Mouse (Mus musculus): Measurements from ENCODE around the gene Mrpl34.

The Mrpl34 gene

DNA sequence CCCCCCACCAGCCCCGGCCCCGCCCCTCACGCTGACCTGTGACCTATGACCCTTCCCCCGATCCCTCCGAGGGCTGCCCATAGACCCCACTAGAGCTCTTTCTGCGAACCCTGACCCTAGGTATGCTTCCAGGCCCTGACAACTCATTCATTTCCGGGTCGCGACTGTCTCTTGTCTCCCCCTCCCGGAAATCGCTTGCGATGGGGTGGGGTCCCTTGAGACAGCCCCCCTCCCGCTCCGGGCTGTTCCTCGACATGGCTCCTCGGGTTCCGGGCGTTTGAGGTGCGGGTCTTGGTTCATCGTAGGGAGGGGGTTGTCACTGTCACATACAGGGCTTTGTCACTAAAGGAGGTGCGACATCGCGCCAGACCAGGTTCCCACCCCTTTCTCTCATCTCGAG, 4.7 kb downstream of the Mrpl34 start:
- DNase-seq: peak; percentile 62

DNA sequence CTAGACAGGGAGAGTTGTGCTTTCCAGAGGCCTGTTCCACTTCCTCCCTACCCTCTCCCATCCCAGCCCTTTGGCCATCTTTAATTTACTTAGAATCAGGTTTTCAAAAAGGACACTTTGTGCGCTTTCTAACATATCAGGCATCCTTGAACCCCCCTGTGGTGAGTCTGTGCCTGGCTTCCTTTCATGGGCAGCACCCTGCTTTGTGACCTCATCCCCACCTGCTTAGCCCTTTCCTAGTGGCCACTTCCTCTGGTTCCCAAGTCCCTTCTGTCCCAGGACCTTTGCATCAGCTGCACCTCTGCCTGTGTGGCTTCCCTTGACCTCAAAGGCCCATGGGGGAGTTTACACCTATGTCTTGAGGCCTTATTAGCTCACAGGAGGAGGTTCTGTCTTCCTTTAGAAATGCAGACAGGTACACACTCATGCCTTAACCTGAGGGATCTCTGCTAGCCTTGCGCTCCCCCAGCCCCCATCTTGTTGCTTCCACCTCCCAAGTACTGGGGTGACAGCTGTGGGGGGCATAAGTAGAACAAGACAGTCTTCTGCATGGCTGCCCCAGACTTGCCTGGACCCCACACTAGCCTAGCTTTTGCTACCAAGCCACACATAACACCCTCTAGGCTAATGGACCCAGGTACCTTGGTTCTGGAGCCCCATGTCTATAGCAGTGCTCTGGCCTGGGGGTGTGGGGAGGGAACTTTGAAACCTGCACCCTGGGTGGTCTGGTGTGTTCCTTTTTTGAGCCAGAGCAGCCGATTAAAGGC, 5.6 kb downstream of the Mrpl34 start:
- DNase-seq: peak; percentile 47

DNA sequence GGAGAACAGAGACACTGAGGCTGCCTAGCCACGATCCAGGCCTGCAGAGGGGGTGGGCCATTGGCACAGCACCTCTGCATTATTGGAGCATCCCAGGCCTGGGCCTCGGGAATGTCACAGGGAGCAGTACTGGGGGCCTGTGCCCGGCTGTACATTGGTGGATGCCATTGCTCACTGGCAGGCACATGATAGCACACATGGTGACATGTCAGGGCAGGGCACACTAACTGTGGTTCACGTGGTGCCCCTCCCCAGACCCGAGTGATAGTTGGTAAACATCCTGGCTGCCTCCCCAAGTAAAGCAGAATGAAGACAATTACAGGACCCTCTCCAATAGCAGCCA, 6.1 kb downstream of the Mrpl34 start:
- peak; percentile 23 for DNase-seq

DNA sequence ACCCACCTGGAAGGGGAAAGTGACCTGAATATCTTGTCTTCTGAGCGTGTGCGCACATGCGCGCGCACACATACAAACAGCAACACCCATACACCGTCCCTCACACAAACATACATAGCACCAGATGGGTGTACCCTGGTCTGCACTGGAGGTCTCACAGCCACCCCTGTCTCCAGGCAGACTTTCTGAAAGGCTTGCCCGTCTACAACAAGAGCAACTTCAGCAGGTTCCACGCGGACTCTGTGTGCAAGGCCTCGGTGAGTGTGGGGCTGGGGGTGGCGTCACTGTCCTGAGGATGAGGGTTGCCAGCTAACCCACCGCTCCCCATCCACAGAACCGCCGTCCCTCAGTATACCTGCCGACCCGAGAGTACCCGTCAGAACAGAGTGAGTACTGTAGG, 7.1 kb downstream of the Mrpl34 start:
- peak; percentile 16 for DNase-seq

DNA sequence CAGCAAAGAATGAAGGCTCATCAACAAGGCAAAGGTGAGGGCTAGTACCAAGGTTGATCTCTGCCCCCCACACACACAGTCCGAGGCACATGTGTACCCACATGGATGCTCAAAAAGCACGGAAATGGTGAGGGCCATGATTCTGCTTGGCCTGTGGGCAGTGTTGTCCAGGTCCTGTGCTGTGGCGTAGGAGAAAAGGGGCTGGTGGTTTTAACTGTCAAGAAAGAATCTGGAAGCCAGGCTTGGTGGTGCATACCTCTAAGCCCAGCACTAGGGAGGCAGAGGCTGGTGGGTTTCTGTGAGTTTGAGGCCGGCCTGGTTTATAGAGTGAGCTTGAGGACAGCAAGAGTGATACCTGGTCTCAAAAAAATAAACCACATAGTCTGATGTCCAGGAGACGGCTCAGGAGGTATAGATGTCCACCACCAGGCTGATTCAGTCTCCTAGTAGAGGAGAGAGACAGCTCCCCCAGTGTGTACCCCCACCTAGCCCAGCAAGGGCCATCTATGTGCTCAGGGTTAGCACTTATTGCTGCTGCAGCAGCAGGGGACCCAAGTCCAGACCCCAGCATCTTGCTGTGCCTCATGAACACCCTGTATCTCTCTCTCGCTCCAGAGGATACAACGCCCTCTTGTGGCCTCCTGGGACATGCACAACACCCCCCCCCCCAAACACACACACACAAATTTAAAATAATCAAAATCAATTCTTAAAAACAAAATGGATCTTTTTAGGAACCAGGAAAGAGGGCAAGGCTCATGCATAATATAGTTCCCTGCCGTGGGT, 8.0 kb downstream of the Mrpl34 start:
- peak; percentile 13 for DNase-seq

DNA sequence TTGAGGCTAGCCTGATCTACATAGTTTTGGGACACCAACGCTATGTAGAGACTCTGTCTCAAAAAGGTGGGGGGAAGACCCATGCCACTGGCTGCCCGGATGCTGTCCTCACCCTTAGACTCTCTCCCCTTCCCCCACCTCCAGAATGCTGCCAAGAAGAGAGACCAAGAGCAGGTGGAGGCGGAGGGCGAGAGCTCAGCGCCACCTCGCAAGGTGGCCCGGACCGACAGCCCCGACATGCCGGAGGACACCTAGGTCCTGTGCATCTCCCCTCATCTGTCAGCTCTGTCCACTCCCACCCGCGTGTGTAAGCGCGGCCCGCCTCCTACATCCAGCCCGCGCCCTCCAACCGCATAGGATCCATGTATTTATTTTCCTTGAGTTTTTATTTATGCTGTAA, 9.6 kb downstream of the Mrpl34 start:
- DNase-seq: no peak

DNA sequence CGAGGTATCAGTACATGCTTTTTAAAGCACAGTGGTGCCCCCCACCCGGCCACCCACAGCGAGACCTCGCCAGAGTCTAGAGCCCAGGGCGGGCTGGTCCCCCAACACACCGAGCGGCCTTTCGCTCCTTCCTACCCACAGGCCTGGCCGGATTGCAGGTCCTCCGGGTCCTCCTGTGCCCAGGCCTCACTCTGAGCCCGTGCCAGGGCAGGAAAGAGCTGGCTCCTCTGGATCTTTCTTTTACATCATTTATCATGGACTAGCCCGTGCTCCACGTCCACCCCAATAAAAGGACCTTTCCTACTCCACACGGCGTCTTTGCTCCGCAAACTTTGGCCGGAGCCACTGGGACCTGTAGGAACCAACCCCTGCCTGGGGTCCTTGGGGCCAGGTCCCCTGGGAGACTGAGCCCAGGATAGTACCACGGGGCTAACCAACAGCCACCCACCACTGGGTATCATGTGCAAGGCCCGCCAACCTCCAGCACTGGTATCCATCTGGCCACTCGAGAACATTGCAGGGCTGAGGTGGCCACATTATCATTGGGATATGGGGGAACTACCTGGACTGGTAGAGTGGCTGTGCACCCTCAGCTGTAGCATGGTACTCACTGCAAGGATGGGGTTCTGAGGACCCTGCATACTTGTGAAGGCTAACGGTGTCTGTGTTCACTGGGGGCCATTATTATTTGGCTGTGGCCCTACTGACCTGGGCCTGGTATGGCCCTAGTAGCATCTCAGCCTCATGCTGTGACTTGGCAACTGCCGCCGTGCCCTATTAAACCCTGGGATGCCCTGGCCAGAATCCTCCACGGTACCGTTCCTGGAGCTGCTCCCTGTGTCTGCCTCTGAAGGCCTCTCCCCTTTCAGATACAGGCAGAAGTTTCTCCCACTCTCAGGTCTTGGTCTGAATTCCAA, 10.3 kb downstream of the Mrpl34 start:
- no peak for DNase-seq

DNA sequence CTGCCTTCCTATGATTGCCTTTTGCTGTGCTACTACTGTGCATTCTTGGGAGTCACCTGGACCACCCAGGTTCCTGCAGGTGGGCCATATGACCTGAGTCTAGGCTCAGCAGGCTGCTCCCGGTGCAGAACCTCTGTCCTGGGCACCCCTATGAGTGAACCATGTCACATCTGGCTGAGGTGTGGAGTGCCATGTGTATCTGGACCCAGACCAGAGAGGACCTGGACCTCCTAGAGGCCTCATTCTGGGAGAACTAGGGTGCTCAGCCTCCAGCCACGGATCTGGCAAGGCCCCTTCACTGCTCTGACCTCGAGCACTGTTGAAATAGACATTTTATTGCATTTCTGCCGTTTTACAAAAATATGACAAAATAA, 10.9 kb downstream of the Mrpl34 start:
- DNase-seq: no peak

DNA sequence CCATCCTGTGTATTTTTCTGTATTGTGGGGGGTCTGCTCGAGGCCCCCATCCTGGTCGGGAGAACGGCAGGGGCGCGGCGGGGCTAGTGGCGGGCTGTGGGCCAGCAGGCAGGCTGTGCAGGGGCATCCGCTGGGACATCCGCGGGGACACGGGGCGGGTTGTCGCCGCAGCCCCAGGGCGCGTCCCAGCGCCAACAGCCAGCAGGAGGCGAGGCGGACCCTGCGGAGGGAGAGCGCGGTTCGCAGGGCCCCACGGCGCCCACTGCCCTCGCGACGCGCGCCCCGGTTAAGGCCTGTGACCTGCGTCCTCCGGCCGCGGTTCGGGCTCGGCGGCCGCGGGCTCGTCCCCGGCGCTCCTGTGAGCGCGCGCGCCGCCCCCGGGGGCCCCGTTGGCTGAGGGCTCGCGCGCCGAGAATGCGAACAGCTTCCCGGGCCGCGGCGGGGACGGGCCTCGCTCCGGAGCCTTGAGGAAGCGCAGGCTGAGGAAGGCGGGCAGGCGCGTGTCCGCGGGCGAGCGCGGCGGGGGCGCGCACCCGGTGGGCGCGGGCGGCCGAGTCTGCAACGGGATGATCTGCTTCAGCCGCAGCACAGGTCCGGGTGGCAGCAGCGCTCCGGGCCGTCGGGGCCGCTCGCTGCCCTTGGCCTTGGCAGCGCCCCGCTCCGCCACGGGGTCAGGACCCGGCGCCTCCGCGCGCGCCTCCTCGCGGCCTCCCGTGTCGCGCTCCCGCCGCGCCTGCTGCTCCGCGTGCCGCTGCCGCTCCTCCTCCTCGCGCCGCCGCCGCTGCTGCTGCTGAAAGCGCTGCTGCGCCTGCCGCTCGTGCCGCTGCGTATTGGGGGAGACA, 11.6 kb downstream of the Mrpl34 start:
- DNase-seq: peak; percentile 83

DNA sequence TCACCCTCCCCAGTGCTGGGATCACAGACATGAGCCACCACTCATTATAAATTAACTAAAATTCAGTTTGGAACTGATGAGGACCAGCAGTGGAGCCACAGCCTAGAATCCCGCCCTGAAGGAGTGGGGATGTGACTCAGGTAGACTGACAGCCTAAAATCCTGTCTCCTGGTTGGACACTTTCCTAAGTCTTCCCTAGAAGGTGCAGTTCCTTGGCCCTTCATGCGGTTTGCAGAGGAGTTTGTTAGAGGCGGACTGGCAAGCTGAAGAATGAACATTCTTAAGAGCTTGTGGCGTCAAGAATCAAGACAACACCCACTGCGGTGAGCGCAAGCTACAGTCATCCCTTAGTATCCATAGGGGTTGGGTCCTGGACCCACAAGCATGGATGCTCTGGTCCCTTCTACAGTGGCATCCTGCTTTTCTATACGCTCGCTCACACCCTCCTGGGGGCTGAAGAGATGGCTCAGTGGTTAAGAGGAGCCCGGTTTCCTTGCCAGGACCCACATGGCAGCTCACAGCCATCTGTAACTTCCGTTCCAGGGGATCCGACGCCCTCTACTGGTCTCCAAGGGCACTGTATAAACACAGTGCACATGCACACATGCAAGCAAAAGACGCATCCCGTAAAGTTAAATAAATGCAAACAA, 12.6 kb downstream of the Mrpl34 start:
- no peak for DNase-seq

DNA sequence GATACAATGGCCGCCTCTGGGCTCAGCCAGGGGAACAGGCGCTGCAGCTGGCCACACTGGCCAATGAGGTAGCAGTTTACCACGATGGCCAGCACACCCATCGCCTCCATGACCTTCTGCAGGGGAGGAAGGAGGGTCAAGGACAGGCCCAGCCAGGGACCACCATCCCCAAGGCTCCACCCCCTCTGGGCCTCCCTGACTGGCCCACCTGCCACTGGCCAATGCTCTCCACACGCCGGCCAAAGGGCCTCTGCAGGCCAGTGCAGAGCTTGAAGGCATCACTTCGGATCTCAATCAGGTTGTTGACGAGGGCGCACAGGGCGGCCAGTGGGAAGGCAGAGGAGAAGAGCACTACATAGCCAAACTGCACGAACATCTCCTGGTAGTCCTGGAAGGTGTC, 14.2 kb downstream of the Mrpl34 start:
- no peak for DNase-seq

DNA sequence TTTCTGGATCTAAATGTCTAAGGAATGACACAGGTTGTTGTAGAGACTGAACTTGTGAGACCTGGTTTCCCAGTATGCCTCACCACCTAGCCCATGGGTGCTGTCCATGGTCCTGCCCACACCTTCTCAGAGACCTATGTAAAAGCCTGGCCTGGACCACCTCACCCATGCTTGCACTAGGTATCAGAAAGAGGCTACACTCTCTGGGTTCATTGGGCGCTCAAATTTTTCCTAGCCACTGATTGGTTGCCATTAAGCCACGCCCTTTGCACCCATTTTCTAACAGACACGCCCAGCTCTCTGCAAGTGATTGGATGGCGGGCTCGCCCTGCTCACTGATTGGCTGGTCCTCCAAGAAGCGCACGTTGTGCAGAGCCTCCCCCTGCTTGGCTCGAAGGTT, 19.2 kb downstream of the Mrpl34 start:
- DNase-seq: no peak

DNA sequence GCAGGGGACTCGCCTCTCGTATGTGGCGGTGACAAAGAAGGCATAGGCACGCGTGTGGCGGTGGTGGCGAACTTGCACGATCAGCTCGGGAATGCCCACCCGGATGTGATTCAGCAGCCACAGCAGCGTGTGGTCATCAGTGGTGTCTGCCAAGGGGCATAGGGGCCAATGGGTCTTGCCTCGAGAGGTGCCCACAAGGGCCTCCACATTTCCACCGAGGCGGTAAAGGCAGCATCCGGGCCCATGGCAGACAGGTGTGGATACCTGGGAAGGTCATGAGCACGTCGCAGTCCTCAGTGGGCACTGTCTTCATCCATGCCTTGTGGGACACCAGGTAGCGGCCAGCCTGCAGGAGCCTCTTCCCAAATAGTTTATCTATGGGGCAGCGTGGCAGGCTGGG, 20.0 kb downstream of the Mrpl34 start:
- no peak for DNase-seq

DNA sequence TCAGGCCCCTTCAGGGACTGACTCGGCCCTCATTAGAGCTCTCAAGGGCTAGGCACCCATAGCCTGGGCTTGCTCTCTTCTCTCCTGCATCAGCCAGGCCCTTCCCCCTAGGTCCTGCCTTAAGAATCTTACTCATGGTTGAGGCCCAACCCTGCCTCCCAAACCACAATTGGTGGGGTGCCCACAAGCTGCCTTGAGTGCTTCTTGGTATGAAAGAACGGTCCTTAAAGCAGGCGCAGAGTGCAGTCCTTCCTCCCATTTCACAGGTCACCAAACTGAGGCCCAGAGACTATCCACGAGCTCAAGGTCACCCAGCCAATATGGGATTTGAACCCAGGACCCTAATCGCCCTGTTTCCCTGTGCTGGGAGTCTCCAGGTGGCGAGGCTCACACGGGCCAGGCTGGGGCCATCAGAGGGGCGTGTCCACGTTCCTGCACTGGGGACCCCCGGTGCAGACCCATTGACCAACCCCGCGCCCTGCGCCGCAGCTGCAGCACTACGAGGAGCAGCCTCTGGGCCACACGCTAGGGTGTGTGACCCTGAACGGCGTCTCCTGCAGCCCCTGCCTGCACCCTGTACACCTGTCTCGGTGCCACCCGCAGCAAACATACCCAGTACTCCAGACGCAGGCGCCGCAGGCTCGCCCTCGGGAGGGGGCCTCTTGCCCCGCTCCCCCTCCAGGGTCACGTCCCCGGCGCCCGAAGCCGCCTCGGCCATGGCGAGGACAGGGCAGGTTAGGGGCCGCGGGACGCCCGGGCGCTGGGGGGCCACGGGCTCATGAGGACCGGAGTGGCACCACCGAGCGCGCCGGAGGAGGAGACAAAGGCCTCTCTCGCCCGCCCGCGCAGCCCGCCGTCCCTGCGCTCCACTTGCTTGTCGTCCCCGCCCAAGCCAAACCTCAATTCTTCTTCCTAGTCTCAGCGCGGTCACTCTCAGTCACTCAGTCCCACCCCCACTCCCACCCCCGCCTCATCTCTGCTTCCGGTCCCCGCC, 20.7 kb downstream of the Mrpl34 start, which contains the start of gene Ano8:
Ano8 (minus strand) TSS at position 822 of the 994 bp plus-strand sequence.
- DNase-seq: peak; percentile 84

DNA sequence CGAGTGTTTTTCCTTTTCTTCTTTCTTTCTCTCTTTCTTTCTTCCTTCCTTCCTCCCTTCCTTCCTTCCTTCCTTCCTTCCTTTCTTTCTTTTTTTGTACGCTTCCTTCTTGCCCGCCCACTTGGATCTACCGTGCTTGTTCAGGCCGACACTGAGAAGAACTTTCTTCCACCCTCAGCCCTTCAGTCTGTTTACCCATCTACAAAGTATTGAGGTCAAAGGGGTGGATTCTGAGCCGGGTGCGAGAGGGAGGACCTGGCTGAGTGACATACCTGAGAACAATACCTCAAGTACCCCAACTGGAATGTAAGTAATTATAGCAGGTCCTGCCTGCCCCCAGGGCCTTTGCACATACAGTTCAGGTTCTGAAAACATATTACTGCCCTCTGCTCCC, 21.4 kb downstream of the Mrpl34 start:
- DNase-seq: no peak

DNA sequence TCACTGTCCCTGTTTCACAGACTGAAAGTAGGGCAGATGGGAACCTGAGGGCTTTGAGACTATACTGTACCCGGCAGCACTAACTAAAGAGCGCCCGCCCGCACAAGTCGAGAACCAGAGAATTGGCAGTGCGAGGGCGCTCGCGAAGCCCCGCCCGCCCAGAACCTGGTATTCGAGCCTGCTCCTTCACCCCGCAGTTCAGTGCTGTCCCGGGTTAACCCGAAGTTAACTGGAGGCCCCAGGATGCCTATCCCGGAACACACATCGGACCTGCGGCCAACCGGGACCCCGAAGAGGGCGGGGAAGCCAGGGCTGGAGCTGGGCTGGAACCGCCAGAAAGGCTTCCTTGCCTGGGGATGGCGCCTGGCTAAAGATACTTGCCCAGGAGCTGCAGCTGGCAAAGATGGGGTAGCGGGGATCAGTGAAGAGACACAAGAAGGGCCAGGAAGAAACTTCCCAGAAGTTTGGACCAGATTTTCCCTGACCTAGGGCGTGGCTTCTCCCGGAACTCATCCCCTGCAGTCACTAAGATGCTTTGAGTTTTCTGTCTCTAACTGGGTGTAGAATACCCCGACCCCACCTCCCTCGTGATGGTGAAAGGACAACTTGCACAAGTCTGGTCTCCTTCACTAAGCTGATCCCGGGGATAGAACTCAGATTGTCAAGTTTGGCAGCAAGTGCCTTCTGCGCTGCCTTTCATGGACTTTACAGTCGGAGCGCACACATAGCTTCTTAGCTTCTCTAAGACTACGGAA, 23.1 kb downstream of the Mrpl34 start, which contains the start of gene Gtpbp3:
Gtpbp3 (plus strand) TSS at position 413 of the 755 bp plus-strand sequence.
- peak; percentile 71 for DNase-seq

DNA sequence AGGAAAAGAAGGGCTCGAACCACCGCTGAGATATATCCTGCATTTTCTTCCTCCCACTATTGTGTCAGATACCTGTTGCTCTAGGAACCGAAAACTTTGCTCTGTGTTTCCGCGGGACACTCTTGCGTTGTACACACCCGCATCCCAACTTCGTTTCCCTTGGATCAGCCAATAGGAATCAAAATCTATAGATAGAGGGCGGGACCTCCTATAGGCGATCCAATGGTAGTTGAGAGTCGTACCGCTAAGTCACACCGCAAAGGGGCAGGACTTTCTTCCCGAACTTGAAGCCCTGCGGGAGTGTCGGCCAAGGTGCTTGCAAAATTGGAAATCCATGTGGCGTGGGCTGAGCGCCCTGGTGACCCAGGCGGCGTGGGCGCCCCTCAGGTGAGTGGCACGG, 23.7 kb downstream of the Mrpl34 start:
- DNase-seq: peak; percentile 86

DNA sequence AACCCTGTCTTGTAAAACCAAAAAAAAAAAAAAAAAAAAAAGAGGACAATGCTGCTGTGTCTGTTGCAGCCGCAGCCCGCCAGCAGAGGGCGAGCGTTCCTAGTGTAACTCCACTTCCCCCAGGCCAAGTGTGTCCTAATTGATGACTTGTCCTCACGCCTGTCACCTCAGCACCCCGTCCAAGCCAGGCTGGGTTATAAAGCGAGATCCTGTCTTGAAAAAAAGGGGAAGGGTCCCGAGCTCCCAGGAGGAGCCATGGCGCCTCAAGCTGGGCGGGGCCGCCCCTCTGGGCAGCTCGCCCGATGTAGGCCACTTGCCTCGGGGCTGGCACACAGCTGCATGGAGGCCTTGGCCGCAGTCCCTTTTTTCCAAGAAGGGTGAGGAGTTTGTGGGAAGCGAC, 30.3 kb downstream of the Mrpl34 start:
- peak; percentile 85 for DNase-seq

DNA sequence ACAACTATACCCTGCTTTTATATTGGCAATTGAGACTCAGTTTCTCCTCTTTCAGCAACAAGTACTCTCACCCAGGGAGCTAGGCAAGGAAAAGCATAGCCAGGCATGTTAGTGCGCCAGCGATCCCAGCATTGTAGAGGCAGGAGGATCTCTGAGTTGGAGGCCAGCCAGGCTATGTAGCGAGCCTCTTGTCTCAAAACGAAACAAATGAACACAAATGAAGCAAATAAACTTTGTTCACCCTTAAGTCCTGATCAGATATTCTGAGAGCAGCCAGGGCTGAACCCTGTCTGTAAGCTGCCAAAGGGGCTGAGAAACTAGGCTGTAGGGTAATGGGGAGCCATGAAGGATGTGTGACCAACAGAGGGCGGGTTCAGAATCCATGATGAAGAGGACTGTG, 31.1 kb downstream of the Mrpl34 start:
- DNase-seq: peak; percentile 35

DNA sequence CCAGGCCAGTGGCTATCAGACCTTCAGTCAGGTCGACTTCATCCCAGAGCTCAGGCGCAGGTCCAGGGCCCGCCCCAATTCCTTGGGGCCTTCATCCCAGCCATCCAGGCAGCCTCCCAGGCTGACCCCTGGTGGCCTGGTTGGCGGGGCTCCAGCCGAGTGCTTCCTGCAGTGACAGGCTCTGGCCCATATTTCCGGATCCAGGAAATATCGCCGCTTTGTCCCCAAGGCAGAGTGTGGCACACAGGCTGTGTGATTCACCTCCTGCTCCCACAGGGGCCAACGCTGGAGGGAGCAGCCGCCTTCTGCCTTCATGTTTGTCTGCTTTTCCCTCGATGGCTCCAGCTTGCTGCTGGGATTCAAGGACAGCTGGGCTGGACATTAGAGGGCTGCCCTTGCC, 31.7 kb downstream of the Mrpl34 start:
- peak; percentile 73 for DNase-seq

Measured in cerebellum, adult 8-10 months (tissue).